Mouse (Mus musculus) right cerebral cortex, postnatal 25 days (tissue): Measurements from ENCODE around the gene Sectm1a.
"Not testable (repeated sequence)": the region's sequence is repeated elsewhere in the genome, so short reads cannot be mapped to it uniquely, and the experiment has no call there.

Experiments used
- DNase-seq: peaks from one replicate; pipeline ENCODE4 v3.0.0; 2022

The Sectm1a gene

GRCm38 (mm10) chr11:121088997-121089396, 8.0 kb upstream of the Sectm1a start:
- DNase-seq: no peak

GRCm38 (mm10) chr11:121086296-121086695, 5.3 kb upstream of the Sectm1a start:
- DNase-seq: no peak

GRCm38 (mm10) chr11:121085181-121085580, 4.2 kb upstream of the Sectm1a start:
- no peak for DNase-seq

- DNase-seq: no peak
These were observed 2.0 kb upstream of the Sectm1a start for GRCm38 (mm10) chr11:121082857-121083500.

- no peak for DNase-seq
These were observed 1.2 kb upstream of the Sectm1a start for GRCm38 (mm10) chr11:121082250-121082649.

GRCm38 (mm10) chr11:121080330-121080729, 690 bp downstream of the Sectm1a start:
- no peak for DNase-seq

GRCm38 (mm10) chr11:121075655-121076054, 5.4 kb downstream of the Sectm1a start:
- DNase-seq: no peak

GRCm38 (mm10) chr11:121069662-121070061, 11.4 kb downstream of the Sectm1a start:
- not testable (repeated sequence) for DNase-seq

GRCm38 (mm10) chr11:121067895-121068294, 13.1 kb downstream of the Sectm1a start:
- no peak for DNase-seq

- no peak for DNase-seq
These were observed 16.8 kb downstream of the Sectm1a start for GRCm38 (mm10) chr11:121064197-121064596.

- DNase-seq: no peak
These were observed 17.6 kb downstream of the Sectm1a start, which contains the start of gene Sectm1b for GRCm38 (mm10) chr11:121063379-121063778. Gene Sectm1b, minus strand, starts transcription at chr11:121063569.

GRCm38 (mm10) chr11:121061615-121062014, 19.4 kb downstream of the Sectm1a start:
- DNase-seq: no peak

- DNase-seq: not testable (repeated sequence)
These were observed 20.5 kb downstream of the Sectm1a start for GRCm38 (mm10) chr11:121060401-121061067.

- DNase-seq: no peak
These were observed 21.5 kb downstream of the Sectm1a start for GRCm38 (mm10) chr11:121059471-121059870.

GRCm38 (mm10) chr11:121058956-121059355, 22.1 kb downstream of the Sectm1a start:
- no peak for DNase-seq

- DNase-seq: no peak
These were observed 22.9 kb downstream of the Sectm1a start for GRCm38 (mm10) chr11:121058122-121058521.

GRCm38 (mm10) chr11:121056536-121057236, 24.3 kb downstream of the Sectm1a start:
- DNase-seq: no peak

- peak; percentile 64 for DNase-seq
These were observed 27.5 kb downstream of the Sectm1a start for GRCm38 (mm10) chr11:121053536-121053935.

- no peak for DNase-seq
These were observed 28.6 kb downstream of the Sectm1a start for GRCm38 (mm10) chr11:121052387-121052786.

- DNase-seq: no peak
These were observed 29.2 kb downstream of the Sectm1a start for GRCm38 (mm10) chr11:121051793-121052192.

GRCm38 (mm10) chr11:121049840-121050239, 31.2 kb downstream of the Sectm1a start:
- no peak for DNase-seq

GRCm38 (mm10) chr11:121047826-121048399, 33.1 kb downstream of the Sectm1a start:
- no peak for DNase-seq

GRCm38 (mm10) chr11:121045286-121045685, 35.7 kb downstream of the Sectm1a start:
- no peak for DNase-seq
